Mouse (Mus musculus): ENCODE results near the gene Eif4a1. TPM values are rescaled to one million over a fixed set of nuclear protein-coding genes. Genes with fewer than 3 reads are reported as not detected.

Eif4a1 gene
- 100 to 1,000 TPM; 201 to 206 TPM for total RNA-seq (2021)

DNA sequence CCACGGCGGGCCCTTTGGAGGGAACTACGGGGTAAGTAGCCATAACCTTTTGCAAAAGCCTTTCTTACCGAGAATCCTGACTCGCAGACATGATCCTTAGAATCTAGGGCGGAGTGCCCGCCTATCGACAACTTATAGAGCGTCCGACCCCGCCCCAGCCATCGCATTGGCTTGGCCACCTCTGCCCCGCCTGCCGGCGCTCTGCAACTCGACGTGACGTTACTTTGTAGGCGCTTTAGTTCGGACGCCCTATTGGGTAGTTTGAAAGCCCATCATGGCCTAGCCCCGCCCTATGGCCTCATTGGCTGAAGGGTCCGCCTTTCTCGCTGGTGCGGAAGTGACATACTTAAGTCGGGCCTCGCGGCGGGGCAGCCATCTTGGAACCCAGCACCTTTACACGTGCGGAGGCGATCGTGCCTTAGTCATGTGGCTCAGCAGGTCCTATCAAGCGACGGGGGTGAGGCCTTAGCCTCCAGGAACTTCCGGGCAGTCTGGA lies at the start of gene Eif4a1:
TSS of gene Eif4a1 (minus strand) at position 213 of the 496 bp plus-strand sequence.
- DNase-seq (ENCODE audit: low spot score) = peak; percentile 100
- intact Hi-C loops (cut with DNase I) = no loop called here

- DNase-seq (ENCODE audit: low spot score) = no peak
These were observed 48.6 kb upstream of the Eif4a1 start for GRCm38 (mm10) chr11:69720852-69721251.

GRCm38 (mm10) chr11:69719423-69719822 lies 47.2 kb upstream of the Eif4a1 start:
- intact Hi-C loops (cut with DNase I) = no loop called here
- no peak for DNase-seq (ENCODE audit: low spot score)

More at GRCm38 (mm10) chr11:69720852-69721251, 48.6 kb upstream of the Eif4a1 start:
- intact Hi-C loops (cut with DNase I) = no loop called here

GRCm38 (mm10) chr11:69718661-69719060 lies 46.4 kb upstream of the Eif4a1 start:
- intact Hi-C loops (cut with DNase I) = no loop called here
- DNase-seq (ENCODE audit: low spot score) = no peak

- DNase-seq (ENCODE audit: low spot score) = no peak
- intact Hi-C loops (cut with DNase I) = loop anchor here (2.0 kb wide), 1 partner anchor 34 kb away; the partner anchor contains the start of gene Senp3
These were observed 44.7 kb upstream of the Eif4a1 start for GRCm38 (mm10) chr11:69716953-69717352.

- intact Hi-C loops (cut with DNase I) = loop anchor here (2.0 kb wide), 1 partner anchor 33 kb away; the partner anchor contains the start of gene Senp3
- no peak for DNase-seq (ENCODE audit: low spot score)
These were observed 43.7 kb upstream of the Eif4a1 start for GRCm38 (mm10) chr11:69715929-69716328.

DNA sequence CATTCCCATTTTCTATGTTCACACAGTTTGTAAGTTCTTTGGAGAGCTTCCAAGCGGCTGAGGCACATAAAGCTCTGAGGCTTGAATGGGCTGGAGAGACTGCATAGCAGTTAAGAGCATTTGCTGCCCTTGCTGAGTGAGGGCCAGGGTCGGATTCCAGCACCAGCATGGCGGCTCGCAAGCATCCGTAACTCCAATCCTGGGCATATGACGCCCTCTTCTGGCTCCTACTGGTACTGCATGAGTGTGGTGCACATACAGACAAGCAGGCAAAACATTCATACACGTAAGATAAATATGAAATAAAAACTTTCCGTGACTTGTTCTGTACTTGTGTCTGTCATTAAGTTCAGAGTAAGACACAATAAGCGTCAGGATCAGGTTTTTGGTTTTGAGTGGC lies 43.3 kb upstream of the Eif4a1 start:
- no peak for DNase-seq (ENCODE audit: low spot score)
- intact Hi-C loops (cut with DNase I) = no loop called here

- intact Hi-C loops (cut with DNase I) = no loop called here
- no peak for DNase-seq (ENCODE audit: low spot score)
These were observed 42.6 kb upstream of the Eif4a1 start for GRCm38 (mm10) chr11:69714636-69715329.

DNA sequence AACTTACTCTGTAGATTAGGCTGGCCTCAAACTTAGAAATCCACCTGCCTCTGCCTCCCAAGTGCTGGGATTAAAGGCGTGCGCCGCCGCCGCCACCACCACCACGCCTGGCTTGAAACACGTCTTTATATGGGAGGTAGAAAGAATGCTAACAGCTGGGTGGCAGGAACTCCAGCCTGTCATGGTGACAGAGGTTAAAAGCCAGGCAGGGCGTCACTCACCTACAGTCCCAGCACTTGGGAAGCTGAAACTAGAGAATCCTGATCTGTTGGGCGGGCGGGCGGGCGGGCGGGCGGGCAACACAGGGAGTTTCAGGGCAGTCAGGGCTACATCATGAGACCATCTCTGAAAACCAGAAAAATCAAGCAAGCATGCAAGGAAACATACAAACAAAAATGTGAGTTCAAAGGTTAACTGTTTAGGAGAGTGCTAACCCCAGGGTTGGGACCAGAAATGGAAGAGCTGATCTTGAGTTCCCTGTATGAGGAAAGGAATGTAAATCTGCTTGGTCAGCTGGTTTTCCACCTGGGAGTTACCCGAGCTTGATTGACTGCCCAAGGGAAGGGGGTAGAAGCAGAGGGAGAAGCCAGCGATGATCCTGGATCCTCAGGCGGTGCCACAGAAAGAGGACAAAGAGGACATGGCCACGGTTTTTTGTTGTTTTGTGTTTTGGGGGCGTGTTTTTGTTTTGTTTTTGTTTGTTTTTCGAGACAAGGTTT lies 40.9 kb upstream of the Eif4a1 start:
- DNase-seq (ENCODE audit: low spot score) = no peak
- intact Hi-C loops (cut with DNase I) = no loop called here

- intact Hi-C loops (cut with DNase I) = no loop called here
- DNase-seq (ENCODE audit: low spot score) = no peak
These were observed 38.9 kb upstream of the Eif4a1 start for GRCm38 (mm10) chr11:69711082-69711481.

GRCm38 (mm10) chr11:69710470-69710869 lies 38.2 kb upstream of the Eif4a1 start:
- no peak for DNase-seq (ENCODE audit: low spot score)
- intact Hi-C loops (cut with DNase I) = no loop called here

DNA sequence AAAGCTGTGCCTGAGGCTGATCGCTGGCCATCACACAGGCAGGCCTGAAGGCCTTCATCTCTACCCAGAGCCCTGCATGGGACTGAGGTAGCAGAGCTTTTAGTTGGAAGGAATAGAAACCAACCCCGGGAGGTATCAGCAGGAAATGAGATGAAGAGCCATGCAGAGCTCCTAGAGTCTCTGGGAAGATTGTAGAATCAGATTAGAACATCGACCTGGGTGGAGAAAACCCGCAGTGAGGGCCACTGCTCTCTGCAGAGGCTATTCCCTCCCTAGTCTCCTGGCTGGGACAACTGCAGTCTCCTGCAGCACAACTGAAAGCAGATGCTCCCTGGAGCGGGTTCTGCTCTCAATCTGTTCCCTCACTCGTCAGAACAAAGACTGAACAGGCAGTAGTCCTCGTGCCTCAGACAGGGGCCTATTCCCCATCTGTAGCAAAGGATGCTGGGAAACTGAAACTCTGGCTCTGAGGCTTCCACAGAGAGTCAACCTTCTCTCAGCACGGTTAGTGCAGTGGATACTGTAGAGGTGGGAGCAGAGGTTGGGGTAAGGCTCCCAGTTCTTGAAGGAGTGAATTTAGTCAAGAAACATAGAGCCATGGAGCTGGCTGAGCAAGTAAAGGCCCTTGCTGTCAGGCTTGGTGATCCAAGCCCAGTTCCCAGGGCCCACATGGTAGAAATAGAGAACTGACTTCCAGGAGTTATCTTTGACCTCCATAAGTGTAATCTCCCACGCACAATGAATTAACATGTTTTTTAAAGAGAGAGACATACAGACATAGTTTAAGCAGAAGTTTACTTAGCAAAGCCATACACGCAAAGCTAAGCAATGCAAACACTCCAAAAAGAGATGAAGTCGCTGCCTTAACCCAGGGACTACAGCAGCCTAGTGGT lies 37.6 kb upstream of the Eif4a1 start:
- intact Hi-C loops (cut with DNase I) = no loop called here
- no peak for DNase-seq (ENCODE audit: low spot score)

- no peak for DNase-seq (ENCODE audit: low spot score)
- intact Hi-C loops (cut with DNase I) = no loop called here
These were observed 36.5 kb upstream of the Eif4a1 start for GRCm38 (mm10) chr11:69708614-69709265.

DNA sequence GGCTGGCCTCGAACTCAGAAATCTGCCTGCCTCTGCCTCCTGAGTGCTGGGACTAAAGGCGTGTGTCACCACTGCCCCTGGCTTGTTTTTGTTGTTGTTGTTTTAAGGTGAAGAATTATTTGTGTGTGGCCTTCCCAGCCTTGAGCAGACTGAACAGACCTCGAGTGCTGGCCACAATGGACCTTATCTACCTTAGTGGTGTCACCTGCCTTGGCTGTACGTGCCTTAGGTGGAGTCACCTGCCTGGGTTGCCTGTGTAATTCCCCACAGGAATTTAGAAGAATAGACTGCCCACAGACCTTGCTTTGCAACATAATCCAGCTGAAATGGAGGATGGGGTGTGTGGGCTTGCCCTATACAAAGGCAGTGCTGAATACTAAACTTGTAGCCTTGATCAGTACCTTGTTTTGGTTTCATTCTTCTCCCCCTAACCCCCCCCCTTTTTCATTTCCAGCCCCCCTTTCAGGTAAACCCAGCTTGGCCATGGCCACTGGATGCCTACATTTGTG lies 35.7 kb upstream of the Eif4a1 start:
- DNase-seq (ENCODE audit: low spot score) = no peak
- intact Hi-C loops (cut with DNase I) = no loop called here

- no peak for DNase-seq (ENCODE audit: low spot score)
- intact Hi-C loops (cut with DNase I) = no loop called here
These were observed 35.2 kb upstream of the Eif4a1 start for GRCm38 (mm10) chr11:69707480-69707847.

- peak; percentile 59 for DNase-seq (ENCODE audit: low spot score)
- intact Hi-C loops (cut with DNase I) = no loop called here
These were observed 34.7 kb upstream of the Eif4a1 start for GRCm38 (mm10) chr11:69706775-69707479.

DNA sequence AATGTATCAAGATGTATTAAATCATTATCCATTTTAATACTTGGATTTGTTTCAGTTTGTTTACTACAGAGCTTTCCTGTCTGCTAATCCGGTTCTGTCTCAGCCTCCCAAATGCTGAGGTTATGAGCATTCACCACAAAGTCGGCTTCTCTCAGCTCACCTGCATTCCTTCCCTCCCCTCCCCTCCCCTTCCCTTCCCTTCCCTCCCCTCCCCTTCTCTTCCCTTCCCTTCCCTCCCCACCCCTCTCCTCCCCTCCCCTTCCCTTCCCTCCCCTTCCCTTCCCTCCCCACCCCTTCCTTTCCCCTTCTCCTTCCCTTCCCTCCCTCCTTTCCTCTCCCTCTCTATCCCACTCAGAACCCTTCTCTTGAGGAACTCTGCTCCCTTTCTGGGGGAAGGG lies 32.4 kb upstream of the Eif4a1 start:
- no peak for DNase-seq (ENCODE audit: low spot score)
- intact Hi-C loops (cut with DNase I) = no loop called here

DNA sequence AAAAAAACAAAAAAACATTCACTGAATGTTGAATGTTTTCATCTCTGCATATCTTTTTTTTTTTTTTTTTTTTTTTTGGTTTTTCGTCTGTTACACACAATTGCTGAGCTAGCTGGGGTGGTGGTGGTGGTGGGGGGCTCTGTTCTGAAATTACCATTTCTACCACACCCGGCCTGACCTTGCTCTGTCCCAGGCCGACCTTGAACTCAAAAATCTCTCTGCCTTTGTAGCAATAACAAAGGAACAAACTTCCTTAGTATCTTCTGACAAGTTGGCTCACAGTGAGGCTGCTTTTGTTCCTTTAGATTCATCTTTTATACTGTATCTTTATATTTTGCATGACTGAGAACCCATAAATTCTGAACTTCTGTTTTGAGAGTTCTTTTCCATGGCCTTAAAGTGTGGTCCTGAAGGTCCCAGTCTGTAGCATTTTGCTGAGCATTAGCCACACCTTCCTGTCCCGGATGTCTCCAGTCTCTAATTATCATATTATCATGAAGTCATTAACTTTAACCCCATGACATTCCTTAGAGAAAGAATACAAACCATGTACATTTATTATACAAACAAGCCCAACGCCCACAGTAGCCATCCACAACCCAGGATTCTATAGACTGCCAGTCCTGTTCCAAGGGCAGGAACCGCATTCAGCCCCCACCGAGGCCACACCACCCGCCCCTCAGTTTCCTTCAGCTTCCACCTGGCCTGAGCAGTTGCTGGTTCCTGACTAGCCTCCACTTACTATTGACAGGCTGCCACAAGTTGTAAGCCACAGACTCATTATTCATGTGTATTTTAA lies 31.8 kb upstream of the Eif4a1 start:
- intact Hi-C loops (cut with DNase I) = no loop called here
- no peak for DNase-seq (ENCODE audit: low spot score)

Data from heart, postnatal 25 days (tissue).